Mouse (Mus musculus): ENCODE data around the gene Vav2. TPM values are rescaled to one million over a fixed set of nuclear protein-coding genes. Genes with fewer than 3 reads are reported as not detected.

Gene Vav2
- polyA plus RNA-seq, 1 experiment: not detected

- no peak for TF ChIP-seq CTCF (IDR thresholded peaks at IDR 0.05; ENCODE audit: insufficient read depth, low read depth, low read length)
- no peak for TF ChIP-seq POLR2A (IDR thresholded peaks at IDR 0.05; ENCODE audit: insufficient read depth, low read depth, low read length)
- no peak overlapping the region for H3K27ac ChIP-seq (ENCODE audit: insufficient read depth, low read depth, low read length)
- H3K4me3 ChIP-seq (ENCODE audit: insufficient read depth, low read depth, low read length): no peak overlapping the region
- 71% methylated on average over 5 of the region's 5 CpGs for WGBS
- peaks cover 23% of the 10 kb centered on the region for H3K4me1 ChIP-seq (ENCODE audit: control insufficient read depth, insufficient read depth, low read length)
Observed at GRCm38 (mm10) chr2:27405094-27405884, 21.5 kb downstream of the Vav2 start.

GRCm38 (mm10) chr2:27404375-27405093 lies 22.3 kb downstream of the Vav2 start:
- TF ChIP-seq POLR2A (IDR thresholded peaks at IDR 0.05; ENCODE audit: insufficient read depth, low read depth, low read length) (no peak), CTCF (IDR thresholded peaks at IDR 0.05; ENCODE audit: insufficient read depth, low read depth, low read length) (no peak)
- H3K27ac ChIP-seq (ENCODE audit: insufficient read depth, low read depth, low read length): no peak overlapping the region
- H3K4me1 ChIP-seq (ENCODE audit: control insufficient read depth, insufficient read depth, low read length): peaks cover 23% of the 10 kb centered on the region
- H3K4me3 ChIP-seq (ENCODE audit: insufficient read depth, low read depth, low read length): no peak overlapping the region
- 76% methylated on average over 6 of the region's 6 CpGs for WGBS

GRCm38 (mm10) chr2:27401544-27401943 lies 25.3 kb downstream of the Vav2 start:
- TF ChIP-seq CTCF (IDR thresholded peaks at IDR 0.05; ENCODE audit: insufficient read depth, low read depth, low read length): no peak
- TF ChIP-seq POLR2A (IDR thresholded peaks at IDR 0.05; ENCODE audit: insufficient read depth, low read depth, low read length): no peak
- WGBS: 94% methylated on average over 2 of the region's 2 CpGs
- Histone ChIP-seq H3K4me3 (ENCODE audit: insufficient read depth, low read depth, low read length) (no peak overlapping the region), H3K4me1 (ENCODE audit: control insufficient read depth, insufficient read depth, low read length) (peaks cover 14% of the 10 kb centered on the region), H3K27ac (ENCODE audit: insufficient read depth, low read depth, low read length) (no peak overlapping the region)

GRCm38 (mm10) chr2:27400083-27400482 lies 26.8 kb downstream of the Vav2 start:
- Histone ChIP-seq H3K27ac (ENCODE audit: insufficient read depth, low read depth, low read length) (no peak overlapping the region), H3K4me3 (ENCODE audit: insufficient read depth, low read depth, low read length) (no peak overlapping the region), H3K4me1 (ENCODE audit: control insufficient read depth, insufficient read depth, low read length) (peaks cover 19% of the 10 kb centered on the region; the same call in 1 of the 2 replicates)
- no peak for TF ChIP-seq CTCF (IDR thresholded peaks at IDR 0.05; ENCODE audit: insufficient read depth, low read depth, low read length)
- no peak for TF ChIP-seq POLR2A (IDR thresholded peaks at IDR 0.05; ENCODE audit: insufficient read depth, low read depth, low read length)
- 82% methylated on average over 2 of the region's 2 CpGs for WGBS

- TF ChIP-seq CTCF (IDR thresholded peaks at IDR 0.05; ENCODE audit: insufficient read depth, low read depth, low read length) (no peak), POLR2A (IDR thresholded peaks at IDR 0.05; ENCODE audit: insufficient read depth, low read depth, low read length) (no peak)
- WGBS: 78% methylated on average over 17 of the region's 17 CpGs
- Histone ChIP-seq H3K4me1 (ENCODE audit: control insufficient read depth, insufficient read depth, low read length) (peaks cover 29% of the 10 kb centered on the region), H3K4me3 (ENCODE audit: insufficient read depth, low read depth, low read length) (no peak overlapping the region), H3K27ac (ENCODE audit: insufficient read depth, low read depth, low read length) (no peak overlapping the region)
Observed at GRCm38 (mm10) chr2:27396656-27397440, 30.0 kb downstream of the Vav2 start.

GRCm38 (mm10) chr2:27394158-27394832 lies 32.5 kb downstream of the Vav2 start:
- H3K4me1 ChIP-seq (ENCODE audit: control insufficient read depth, insufficient read depth, low read length): peaks cover 48% of the 10 kb centered on the region
- 62% methylated on average over 10 of the region's 10 CpGs for WGBS
- no peak overlapping the region for H3K27ac ChIP-seq (ENCODE audit: insufficient read depth, low read depth, low read length)

GRCm38 (mm10) chr2:27392278-27392677 lies 34.6 kb downstream of the Vav2 start:
- Histone ChIP-seq H3K4me1 (ENCODE audit: control insufficient read depth, insufficient read depth, low read length) (peaks cover 52% of the 10 kb centered on the region), H3K27ac (ENCODE audit: insufficient read depth, low read depth, low read length) (no peak overlapping the region), H3K4me3 (ENCODE audit: insufficient read depth, low read depth, low read length) (no peak overlapping the region)
- TF ChIP-seq POLR2A (IDR thresholded peaks at IDR 0.05; ENCODE audit: insufficient read depth, low read depth, low read length) (no peak), CTCF (IDR thresholded peaks at IDR 0.05; ENCODE audit: insufficient read depth, low read depth, low read length) (no peak)
- 55% methylated on average over 5 of the region's 5 CpGs for WGBS

More at GRCm38 (mm10) chr2:27394158-27394832, 32.5 kb downstream of the Vav2 start:
- TF ChIP-seq CTCF (IDR thresholded peaks at IDR 0.05; ENCODE audit: insufficient read depth, low read depth, low read length): no peak
- no peak for TF ChIP-seq POLR2A (IDR thresholded peaks at IDR 0.05; ENCODE audit: insufficient read depth, low read depth, low read length)
- H3K4me3 ChIP-seq (ENCODE audit: insufficient read depth, low read depth, low read length): no peak overlapping the region

GRCm38 (mm10) chr2:27390775-27391174 lies 36.1 kb downstream of the Vav2 start:
- H3K4me3 ChIP-seq (ENCODE audit: insufficient read depth, low read depth, low read length): no peak overlapping the region
- peaks cover 41% of the 10 kb centered on the region for H3K4me1 ChIP-seq (ENCODE audit: control insufficient read depth, insufficient read depth, low read length)
- 81% methylated on average over 4 of the region's 4 CpGs for WGBS
- H3K27ac ChIP-seq (ENCODE audit: insufficient read depth, low read depth, low read length): no peak overlapping the region
- TF ChIP-seq CTCF (IDR thresholded peaks at IDR 0.05; ENCODE audit: insufficient read depth, low read depth, low read length) (no peak), POLR2A (IDR thresholded peaks at IDR 0.05; ENCODE audit: insufficient read depth, low read depth, low read length) (no peak)
